Mouse (Mus musculus): ENCODE results near the gene Pdyn. TPM values are rescaled to one million over a fixed set of nuclear protein-coding genes. Genes with fewer than 3 reads are reported as not detected.

Pdyn gene
- polyA plus RNA-seq, 1 experiment, result not detected

DNA sequence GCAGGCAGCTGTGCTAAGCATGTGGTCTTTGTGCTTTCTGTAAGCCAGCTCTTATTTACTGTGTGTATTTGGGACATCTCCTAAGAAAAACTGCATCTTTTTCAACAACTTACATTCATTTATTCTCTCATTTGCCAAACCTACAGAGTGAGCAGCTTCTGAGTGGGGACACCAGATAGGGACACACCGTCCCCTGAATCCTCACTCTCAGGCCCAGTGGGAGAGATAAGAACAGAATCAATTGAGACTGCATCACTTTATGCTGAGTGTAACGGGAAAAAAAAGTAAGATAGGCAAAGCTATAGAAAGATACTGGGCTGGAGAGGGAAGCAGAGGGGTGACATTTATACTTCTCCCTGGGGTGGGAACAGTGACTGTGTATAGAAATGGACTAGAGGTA is 46.0 kb downstream of the Pdyn start:
- Histone ChIP-seq H3K4me3 (ENCODE audit: low read depth, low read length) (no peak overlapping the region), H3K9ac (ENCODE audit: low read depth, poor library complexity, severe bottlenecking) (no peak overlapping the region), H3K36me3 (ENCODE audit: control insufficient read depth, insufficient read depth, low read length, poor library complexity, severe bottlenecking) (no peaks in the 10 kb centered on the region), H3K4me1 (ENCODE audit: control insufficient read depth, insufficient read depth, low read length) (no peaks in the 10 kb centered on the region), H3K27me3 (ENCODE audit: control insufficient read depth, insufficient read depth, low read length, poor library complexity, severe bottlenecking) (no peaks in the 10 kb centered on the region; the same call in 1 of the 2 replicates), H3K9me3 (replicated peaks; ENCODE audit: control insufficient read depth, insufficient read depth, low read length, poor library complexity, severe bottlenecking) (no peaks in the 10 kb centered on the region), H3K27ac (ENCODE audit: insufficient read depth, low read length) (no peak overlapping the region)
- TF ChIP-seq POLR2A (IDR thresholded peaks at IDR 0.05; ENCODE audit: insufficient read depth, low read length), result no peak
- TF ChIP-seq CTCF (IDR thresholded peaks at IDR 0.05; ENCODE audit: low read depth, low read length), result no peak
- no peak for TF ChIP-seq EP300 (IDR thresholded peaks at IDR 0.05; ENCODE audit: insufficient read depth, low read depth, low read length)

DNA sequence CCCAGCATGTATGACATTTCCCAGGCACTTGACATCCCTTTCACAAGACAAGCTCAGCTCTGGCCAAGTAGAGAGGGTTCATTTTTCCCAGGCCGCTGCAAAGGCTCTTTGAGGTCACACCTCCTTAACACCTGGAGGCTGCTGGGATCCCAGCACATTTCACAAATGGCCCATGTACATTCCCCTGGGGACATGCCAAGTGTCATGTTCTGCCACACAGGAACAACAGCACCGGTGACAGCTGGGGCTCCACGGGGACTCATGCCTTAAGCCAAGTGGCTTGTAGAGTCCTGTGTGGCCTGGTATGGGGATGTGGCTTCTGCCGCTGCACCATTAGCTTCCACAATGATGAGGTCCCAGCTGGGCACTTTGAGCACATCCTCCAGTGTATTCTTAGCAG is 47.0 kb downstream of the Pdyn start:
- TF ChIP-seq EP300 (IDR thresholded peaks at IDR 0.05; ENCODE audit: insufficient read depth, low read depth, low read length) (no peak), POLR2A (IDR thresholded peaks at IDR 0.05; ENCODE audit: insufficient read depth, low read length) (no peak), CTCF (IDR thresholded peaks at IDR 0.05; ENCODE audit: low read depth, low read length) (no peak)
- no peak overlapping the region for H3K27ac ChIP-seq (ENCODE audit: insufficient read depth, low read length)
- no peaks in the 10 kb centered on the region; the same call in 1 of the 2 replicates for H3K27me3 ChIP-seq (ENCODE audit: control insufficient read depth, insufficient read depth, low read length, poor library complexity, severe bottlenecking)
- no peaks in the 10 kb centered on the region for H3K9me3 ChIP-seq (replicated peaks; ENCODE audit: control insufficient read depth, insufficient read depth, low read length, poor library complexity, severe bottlenecking)
- no peaks in the 10 kb centered on the region for H3K4me1 ChIP-seq (ENCODE audit: control insufficient read depth, insufficient read depth, low read length)
- H3K4me3 ChIP-seq (ENCODE audit: low read depth, low read length), result no peak overlapping the region
- H3K9ac ChIP-seq (ENCODE audit: low read depth, poor library complexity, severe bottlenecking), result no peak overlapping the region
- no peaks in the 10 kb centered on the region for H3K36me3 ChIP-seq (ENCODE audit: control insufficient read depth, insufficient read depth, low read length, poor library complexity, severe bottlenecking)

Other genes starting within 250 kb of the Pdyn start
- gene F830045P16Rik, start 163.2 kb downstream of the Pdyn start, polyA plus RNA-seq (2011; ENCODE audit: insufficient read depth, insufficient read length, low read depth, missing spikeins), result not detected in 2 replicates
- gene Sirpa, start 107.0 kb downstream of the Pdyn start, polyA plus RNA-seq (2011; ENCODE audit: insufficient read depth, insufficient read length, low read depth, missing spikeins), result 7.7 and 8.5 TPM in 2 replicates
- gene Stk35, start 100.7 kb upstream of the Pdyn start, polyA plus RNA-seq (2011; ENCODE audit: insufficient read depth, insufficient read length, low read depth, missing spikeins), result 35.5 and 36.1 TPM in 2 replicates

Data from ES-Bruce4 (cell line).